Mouse (Mus musculus) MEL (cell line): ENCODE data around the gene Cyth3. TPM values are rescaled to one million over a fixed set of nuclear protein-coding genes. Genes with fewer than 3 reads are reported as not detected.

ENCODE experiments used
- DNase-seq: peaks from one replicate; pipeline ENCODE4 v3.0.0; 2011; ENCODE audit warnings: low read depth, low spot score
- H3K27ac ChIP-seq: 2 replicates; pipeline ENCODE4 v1.5.1; 2012; ENCODE audit warnings: low read depth, mild to moderate bottlenecking, control low read depth, low read length, moderate library complexity; ENCODE audit not compliant: control insufficient read depth
- H3K27me3 ChIP-seq, 2 experiments: fragments of 150-350 bp in 1 of 2; sonication (generic) in 1 of 2; 2 replicates each; pipeline ENCODE4 v1.6.1; 2012; ENCODE audit warnings: low read length in 2 of 2, mild to moderate bottlenecking in 2 of 2, improper control_type of control experiment in 1 of 2, moderate library complexity in 1 of 2; ENCODE audit not compliant: insufficient read depth in 2 of 2, control insufficient read depth in 1 of 2
- H3K36me3 ChIP-seq, 2 experiments: 2 replicates each; pipeline ENCODE4 v1.6.1; 2012 to 2014; ENCODE audit warnings: low read length in 2 of 2, improper control_type of control experiment in 1 of 2, inconsistent platforms in 1 of 2, mild to moderate bottlenecking in 1 of 2; ENCODE audit not compliant: insufficient read depth in 2 of 2, control insufficient read depth in 1 of 2
- H3K4me1 ChIP-seq, 2 experiments: fragments of 150-350 bp in 1 of 2; sonication (generic) in 1 of 2; 2 replicates each; pipeline ENCODE4 v1.6.1; 2012; ENCODE audit warnings: low read length in 2 of 2, improper control_type of control experiment in 1 of 2, mild to moderate bottlenecking in 1 of 2; ENCODE audit not compliant: insufficient read depth in 2 of 2, control insufficient read depth in 1 of 2
- H3K4me3 ChIP-seq, 2 experiments: fragments of 150-350 bp in 1 of 2; sonication (generic) in 1 of 2; 2 replicates each; pipeline ENCODE4 v1.5.1; 2012; ENCODE audit warnings: low read depth in 2 of 2, low read length in 2 of 2, mild to moderate bottlenecking in 2 of 2, moderate library complexity in 2 of 2, control low read depth in 1 of 2, improper control_type of control experiment in 1 of 2; ENCODE audit not compliant: control insufficient read depth in 1 of 2, insufficient read depth in 1 of 2
- H3K79me2 ChIP-seq: 2 replicates; pipeline ENCODE4 v1.6.1; 2012; ENCODE audit warnings: mild to moderate bottlenecking, low read length, moderate library complexity; ENCODE audit not compliant: control insufficient read depth, poor library complexity, insufficient read depth
- H3K9ac ChIP-seq: 2 replicates; pipeline ENCODE4 v1.6.1; 2012; ENCODE audit warnings: low read depth, mild to moderate bottlenecking, control low read depth, low read length, moderate library complexity; ENCODE audit not compliant: control insufficient read depth, poor library complexity, severe bottlenecking
- H3K9me3 ChIP-seq: fragments of 150-350 bp; sonication (generic); replicated peaks from 2 replicates; pipeline ENCODE4 v1.6.1; 2012; ENCODE audit warnings: mild to moderate bottlenecking, low read length, improper control_type of control experiment, moderate library complexity; ENCODE audit not compliant: insufficient read depth
- CHD1 ChIP-seq: IDR thresholded peaks from 2 replicates; pipeline ENCODE4 v1.6.1; 2012; ENCODE audit warnings: low read depth, mild to moderate bottlenecking, inconsistent platforms, low read length, improper control_type of control experiment
- CHD2 ChIP-seq: IDR thresholded peaks from 2 replicates; pipeline ENCODE4 v1.6.1; 2011; ENCODE audit warnings: low read length, improper control_type of control experiment
- ETS1 ChIP-seq: IDR thresholded peaks from 2 replicates; pipeline ENCODE4 v1.6.1; 2012; ENCODE audit warnings: low read depth, mild to moderate bottlenecking, inconsistent platforms, low read length, improper control_type of control experiment, moderate library complexity
- JUND ChIP-seq: IDR thresholded peaks from 2 replicates; pipeline ENCODE4 v1.6.1; 2011; ENCODE audit warnings: low read depth, mild to moderate bottlenecking, improper control_type of control experiment, low read length
- KAT2A ChIP-seq: conservative IDR thresholded peaks from 2 replicates; pipeline ENCODE4 v1.6.1; 2012; ENCODE audit warnings: low read depth, low read length, improper control_type of control experiment, inconsistent platforms
- MAFK ChIP-seq: IDR thresholded peaks from 2 replicates; pipeline ENCODE4 v1.6.1; 2011; ENCODE audit warnings: low read depth, mild to moderate bottlenecking, low read length, improper control_type of control experiment, borderline replicate concordance
- MAX ChIP-seq: IDR thresholded peaks from 2 replicates; pipeline ENCODE4 v1.6.1; 2011; ENCODE audit warnings: low read length, improper control_type of control experiment
- MAZ ChIP-seq: IDR thresholded peaks from 2 replicates; pipeline ENCODE4 v1.6.1; 2012; ENCODE audit warnings: low read depth, mild to moderate bottlenecking, inconsistent platforms, low read length, improper control_type of control experiment
- MXI1 ChIP-seq: IDR thresholded peaks from 2 replicates; pipeline ENCODE4 v1.6.1; 2011; ENCODE audit warnings: mild to moderate bottlenecking, low read depth, low read length, improper control_type of control experiment
- NRF1 ChIP-seq: IDR thresholded peaks from 2 replicates; pipeline ENCODE4 v1.6.1; 2014; ENCODE audit warnings: low read depth, mild to moderate bottlenecking, inconsistent platforms, low read length, improper control_type of control experiment, moderate library complexity; ENCODE audit not compliant: poor library complexity, insufficient read depth, severe bottlenecking
- POLR2A ChIP-seq, 2 experiments: IDR thresholded peaks; 2 replicates each; pipeline ENCODE4 v1.6.1; 2011 to 2012; ENCODE audit warnings: low read length in 2 of 2, mild to moderate bottlenecking in 2 of 2, control low read depth in 1 of 2, improper control_type of control experiment in 1 of 2, low read depth in 1 of 2, moderate library complexity in 1 of 2; ENCODE audit not compliant: control insufficient read depth in 1 of 2, insufficient read depth in 1 of 2, poor library complexity in 1 of 2
- POLR2AphosphoS5 ChIP-seq: IDR thresholded peaks from 2 replicates; pipeline ENCODE4 v1.6.1; 2012; ENCODE audit warnings: low read depth, borderline replicate concordance, mild to moderate bottlenecking, inconsistent platforms, low read length, moderate library complexity, mixed read lengths
- RAD21 ChIP-seq: IDR thresholded peaks from 2 replicates; pipeline ENCODE4 v1.6.1; 2011; ENCODE audit warnings: mild to moderate bottlenecking, low read depth, low read length, improper control_type of control experiment
- RCOR1 ChIP-seq: IDR thresholded peaks from 2 replicates; pipeline ENCODE4 v1.6.1; 2012; ENCODE audit warnings: low read depth, mild to moderate bottlenecking, inconsistent platforms, low read length, improper control_type of control experiment
- SIN3A ChIP-seq: IDR thresholded peaks from 2 replicates; pipeline ENCODE4 v1.6.1; 2012; ENCODE audit warnings: low read length, improper control_type of control experiment, inconsistent platforms
- SMC3 ChIP-seq: IDR thresholded peaks from 2 replicates; pipeline ENCODE4 v1.6.1; 2011; ENCODE audit warnings: low read depth, low read length, improper control_type of control experiment
- TCF12 ChIP-seq: IDR thresholded peaks from 2 replicates; pipeline ENCODE4 v1.6.1; 2014; ENCODE audit warnings: low read depth, mild to moderate bottlenecking, inconsistent platforms, low read length, improper control_type of control experiment, moderate library complexity
- ZC3H11A ChIP-seq: IDR thresholded peaks from 2 replicates; pipeline ENCODE4 v1.6.1; 2012; ENCODE audit warnings: low read depth, mild to moderate bottlenecking, inconsistent platforms, low read length, improper control_type of control experiment
- ZKSCAN1 ChIP-seq: IDR thresholded peaks from 2 replicates; pipeline ENCODE4 v1.6.1; 2012; ENCODE audit warnings: low read depth, mild to moderate bottlenecking, inconsistent platforms, low read length, improper control_type of control experiment, moderate library complexity
- polyA plus RNA-seq, 2 experiments: library from polyadenylated mRNA; stranded (reverse) in 1 of 2; unstranded in 1 of 2; fragments of >175 nt in 1 of 2; fragments of >200 nt in 1 of 2; gene quantifications; 2 replicates each; pipeline versions ENCODE4 v1.2.1 to v1.2.4; 2012; ENCODE audit warnings: low replicate concordance in 2 of 2, low read depth in 1 of 2; ENCODE audit not compliant: insufficient read length in 2 of 2, insufficient read depth in 1 of 2, missing spikeins in 1 of 2
- total RNA-seq: library from RNA; depleted of rRNA; stranded (reverse); fragments of 300-350 nt; gene quantifications from 2 replicates; pipeline ENCODE4 v1.2.3, GENCODE M21; 2012

The Cyth3 gene
- total and polyA plus RNA-seq, 3 experiments, result 41.1 to 44.9 TPM; not detected in 1

DNA sequence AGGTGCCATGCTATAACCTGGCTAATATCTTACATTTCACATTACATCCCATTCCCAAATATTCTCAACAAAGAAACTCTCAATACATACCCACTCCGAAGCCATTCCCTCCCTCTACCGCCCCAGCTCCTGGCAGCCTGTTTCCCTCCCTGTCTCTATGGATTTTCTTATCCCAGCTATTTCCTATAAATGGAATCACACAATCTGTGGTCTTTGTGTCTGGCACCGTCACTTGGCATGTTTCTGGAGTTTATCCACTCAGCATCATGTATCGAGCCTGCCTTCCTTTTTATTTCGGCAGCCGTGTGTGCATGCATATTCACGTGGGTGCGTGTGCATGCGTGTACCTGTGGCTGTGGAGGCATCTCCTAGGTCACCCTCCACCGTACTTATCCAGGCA, 14.1 kb upstream of the Cyth3 start:
- H3K27me3 ChIP-seq, result no peaks in the 10 kb centered on the region
- no peak overlapping the region for H3K9ac ChIP-seq
- 0 out of 4 replicates have a peak, but pooled peaks cover 0 to 4% of the 10 kb centered on the region in 2 experiments for H3K4me1 ChIP-seq
- TF ChIP-seq MAZ, result no peak
- TF ChIP-seq TCF12, result no peak
- no peak for TF ChIP-seq CHD1
- no peak for TF ChIP-seq MXI1
- no peak for TF ChIP-seq SMC3
- TF ChIP-seq ZC3H11A, result no peak
- TF ChIP-seq ZKSCAN1, result no peak
- no peak for TF ChIP-seq POLR2A (IDR thresholded peaks at IDR 0.05; ENCODE audit: control insufficient read depth in 1 of 2, insufficient read depth in 1 of 2, low read depth in 1 of 2, low read length in 2 of 2, poor library complexity in 1 of 2)
- no peak for TF ChIP-seq RAD21
- H3K36me3 ChIP-seq, result no peaks in the 10 kb centered on the region
- H3K4me3 ChIP-seq, result no peak overlapping the region
- no peaks in the 10 kb centered on the region for H3K9me3 ChIP-seq
- H3K79me2 ChIP-seq, result no peaks in the 10 kb centered on the region
- no peak for DNase-seq
- no peak overlapping the region for H3K27ac ChIP-seq

GRCm38 (mm10) chr5:143611954-143612353, 10.3 kb upstream of the Cyth3 start:
- H3K36me3 ChIP-seq, result no peaks in the 10 kb centered on the region
- no peaks in the 10 kb centered on the region for H3K4me1 ChIP-seq
- peaks cover 0 to 4% of the 10 kb centered on the region in 2 experiments; a peak in 1 of 4 replicates for H3K27me3 ChIP-seq
- no peaks in the 10 kb centered on the region for H3K9me3 ChIP-seq
- no peak overlapping the region for H3K9ac ChIP-seq
- no peak for DNase-seq
- no peak overlapping the region for H3K27ac ChIP-seq
- TF ChIP-seq SMC3 (no peak), RAD21 (no peak), POLR2AphosphoS5 (no peak), NRF1 (no peak), KAT2A (no peak), SIN3A (no peak), MAZ (no peak), CHD2 (no peak), ETS1 (no peak)
- TF ChIP-seq, all 39 proteins: peak for 0
- Histone ChIP-seq H3K79me2 (no peaks in the 10 kb centered on the region), H3K4me3 (no peak overlapping the region)

GRCm38 (mm10) chr5:143613265-143613664, 9.0 kb upstream of the Cyth3 start:
- no peak for DNase-seq
- Histone ChIP-seq H3K79me2 (no peaks in the 10 kb centered on the region), H3K27ac (no peak overlapping the region), H3K9ac (no peak overlapping the region), H3K9me3 (no peaks in the 10 kb centered on the region), H3K4me1 (peaks cover 1 to 8% of the 10 kb centered on the region in 2 experiments; a peak in 3 of 4 replicates), H3K36me3 (peaks cover 0 to under 1% of the 10 kb centered on the region in 2 experiments; a peak in 2 of 4 replicates), H3K4me3 (no peak overlapping the region), H3K27me3 (peaks cover 0 to 4% of the 10 kb centered on the region in 2 experiments; a peak in 1 of 4 replicates)
- TF ChIP-seq JUND, result no peak
- TF ChIP-seq MAX, result no peak
- TF ChIP-seq MAFK, result no peak
- no peak for TF ChIP-seq RCOR1
